Mouse (Mus musculus): ENCODE data around the gene Trir. TPM values are rescaled to one million over a fixed set of nuclear protein-coding genes. Genes with fewer than 3 reads are reported as not detected.

Gene Trir
- polyA plus RNA-seq, 1 experiment = 539 TPM

GRCm38 (mm10) chr8:84990836-84991235, 35.8 kb upstream of the Trir start:
- peaks cover 15% of the 10 kb centered on the region for H3K36me3 ChIP-seq (replicated peaks; ENCODE audit: low read length)
- H3K9me3 ChIP-seq = no peaks in the 10 kb centered on the region
- peak overlapping the region; percentile 97 for H3K4me3 ChIP-seq (replicated peaks)
- TF ChIP-seq FLI1 (IDR thresholded peaks at IDR 0.05; ENCODE audit: low read length) (no peak), GATA1 (IDR thresholded peaks at IDR 0.05; ENCODE audit: borderline replicate concordance, low read length) (no peak)
- no peaks in the 10 kb centered on the region for H3K27me3 ChIP-seq (replicated peaks)
- H3K4me1 ChIP-seq = peaks cover 55% of the 10 kb centered on the region

DNA sequence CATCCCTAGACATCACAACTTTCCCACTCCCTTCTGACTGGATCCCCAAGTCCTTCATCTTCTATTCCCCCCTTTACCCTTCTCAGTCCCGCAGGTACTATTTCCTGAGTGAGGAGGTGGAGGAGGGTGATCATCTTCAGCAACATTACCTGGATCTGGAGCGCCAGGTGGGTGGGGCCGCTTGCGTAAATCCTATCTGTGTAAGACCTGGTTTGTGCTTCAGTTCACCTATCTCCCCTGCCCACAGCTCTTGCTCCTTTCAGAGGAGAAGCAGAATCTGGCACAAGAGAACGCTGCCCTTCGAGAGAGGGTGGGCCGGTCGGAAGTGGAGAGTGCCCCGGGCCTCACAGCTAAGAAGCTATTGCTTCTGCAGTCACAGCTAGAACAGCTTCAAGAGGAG, 32.2 kb upstream of the Trir start:
- TF ChIP-seq FLI1 (IDR thresholded peaks at IDR 0.05; ENCODE audit: low read length) (no peak), GATA1 (IDR thresholded peaks at IDR 0.05; ENCODE audit: borderline replicate concordance, low read length) (no peak)
- Histone ChIP-seq H3K36me3 (replicated peaks; ENCODE audit: low read length) (peaks cover 31% of the 10 kb centered on the region), H3K4me3 (replicated peaks) (no peak overlapping the region), H3K27me3 (replicated peaks) (no peaks in the 10 kb centered on the region), H3K9me3 (no peaks in the 10 kb centered on the region), H3K4me1 (peaks cover 45% of the 10 kb centered on the region)

GRCm38 (mm10) chr8:84995680-84996079, 30.9 kb upstream of the Trir start:
- TF ChIP-seq FLI1 (IDR thresholded peaks at IDR 0.05; ENCODE audit: low read length) = no peak
- no peak for TF ChIP-seq GATA1 (IDR thresholded peaks at IDR 0.05; ENCODE audit: borderline replicate concordance, low read length)
- Histone ChIP-seq H3K27me3 (replicated peaks) (no peaks in the 10 kb centered on the region), H3K9me3 (no peaks in the 10 kb centered on the region), H3K4me1 (peaks cover 40% of the 10 kb centered on the region), H3K4me3 (replicated peaks) (no peak overlapping the region), H3K36me3 (replicated peaks; ENCODE audit: low read length) (peaks cover 31% of the 10 kb centered on the region)

DNA sequence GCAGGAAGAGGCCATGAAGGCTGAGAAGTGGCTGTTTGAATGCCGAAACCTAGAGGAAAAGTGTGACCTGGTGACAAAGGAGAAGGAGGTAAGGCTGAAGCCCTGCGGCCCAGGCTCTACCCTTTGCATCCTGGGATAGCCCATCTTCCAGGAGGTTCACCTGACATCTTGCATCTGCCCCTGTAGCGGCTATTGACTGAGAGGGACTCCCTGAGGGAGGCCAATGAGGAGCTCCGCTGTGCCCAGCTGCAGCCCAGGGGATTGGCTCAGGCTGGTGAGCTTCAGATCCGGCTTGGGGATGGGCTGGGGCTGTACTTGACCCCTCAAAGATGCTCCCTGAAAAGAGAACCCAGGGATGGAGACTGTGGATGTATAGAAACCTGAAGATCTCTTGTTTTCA, 29.6 kb upstream of the Trir start:
- Histone ChIP-seq H3K4me3 (replicated peaks) (no peak overlapping the region), H3K36me3 (replicated peaks; ENCODE audit: low read length) (peaks cover 36% of the 10 kb centered on the region)

DNA sequence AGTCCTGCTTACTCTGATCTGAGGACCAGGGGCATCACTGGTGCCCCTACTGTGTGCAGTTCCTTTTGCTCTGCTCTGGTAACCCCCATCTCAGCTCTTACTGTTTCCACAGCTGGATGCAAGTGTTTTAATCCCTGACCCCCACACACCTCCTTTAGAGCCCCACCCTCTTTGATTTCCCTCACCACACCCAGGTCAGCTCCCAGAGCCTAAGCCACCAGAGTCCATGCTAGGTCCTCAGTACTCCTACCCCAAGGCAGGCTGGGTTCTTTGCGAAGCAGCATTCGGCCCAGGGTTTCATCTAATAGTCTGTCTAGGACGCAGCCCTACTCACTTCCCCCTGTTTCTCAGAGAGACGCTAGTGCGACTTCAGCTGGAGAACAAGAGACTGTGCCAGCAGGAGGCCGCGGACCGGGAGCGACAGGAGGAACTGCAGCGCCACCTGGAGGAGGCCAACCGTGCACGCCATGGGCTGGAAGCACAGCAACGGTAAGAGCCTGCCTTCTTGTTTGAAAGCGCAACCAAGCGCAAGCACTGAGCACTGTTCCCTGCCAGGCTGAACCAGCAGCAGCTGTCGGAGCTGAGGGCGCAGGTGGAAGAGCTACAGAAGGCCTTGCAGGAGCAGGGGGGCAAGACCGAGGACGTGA, 28.9 kb upstream of the Trir start:
- peaks cover 37% of the 10 kb centered on the region for H3K4me1 ChIP-seq
- H3K36me3 ChIP-seq (replicated peaks; ENCODE audit: low read length) = peaks cover 40% of the 10 kb centered on the region
- H3K9me3 ChIP-seq = no peaks in the 10 kb centered on the region
- peak overlapping the region; percentile 87 for H3K4me3 ChIP-seq (replicated peaks)
- TF ChIP-seq GATA1 (IDR thresholded peaks at IDR 0.05; ENCODE audit: borderline replicate concordance, low read length) = no peak
- TF ChIP-seq FLI1 (IDR thresholded peaks at IDR 0.05; ENCODE audit: low read length) = no peak
- H3K27me3 ChIP-seq (replicated peaks) = no peaks in the 10 kb centered on the region

More for the DNA sequence above, 29.6 kb upstream of the Trir start:
- peaks cover 33% of the 10 kb centered on the region for H3K4me1 ChIP-seq
- no peak for TF ChIP-seq GATA1 (IDR thresholded peaks at IDR 0.05; ENCODE audit: borderline replicate concordance, low read length)
- no peak for TF ChIP-seq FLI1 (IDR thresholded peaks at IDR 0.05; ENCODE audit: low read length)
- no peaks in the 10 kb centered on the region for H3K27me3 ChIP-seq (replicated peaks)
- no peaks in the 10 kb centered on the region for H3K9me3 ChIP-seq

GRCm38 (mm10) chr8:85007686-85008085, 18.9 kb upstream of the Trir start:
- H3K36me3 ChIP-seq (replicated peaks; ENCODE audit: low read length) = peaks cover 3% of the 10 kb centered on the region
- peaks cover 22% of the 10 kb centered on the region for H3K4me1 ChIP-seq
- H3K27me3 ChIP-seq (replicated peaks) = peaks cover 47% of the 10 kb centered on the region
- H3K4me3 ChIP-seq (replicated peaks) = no peak overlapping the region
- peaks cover 6% of the 10 kb centered on the region; the same call in 1 of the 2 replicates for H3K9me3 ChIP-seq
- TF ChIP-seq GATA1 (IDR thresholded peaks at IDR 0.05; ENCODE audit: borderline replicate concordance, low read length) = no peak

DNA sequence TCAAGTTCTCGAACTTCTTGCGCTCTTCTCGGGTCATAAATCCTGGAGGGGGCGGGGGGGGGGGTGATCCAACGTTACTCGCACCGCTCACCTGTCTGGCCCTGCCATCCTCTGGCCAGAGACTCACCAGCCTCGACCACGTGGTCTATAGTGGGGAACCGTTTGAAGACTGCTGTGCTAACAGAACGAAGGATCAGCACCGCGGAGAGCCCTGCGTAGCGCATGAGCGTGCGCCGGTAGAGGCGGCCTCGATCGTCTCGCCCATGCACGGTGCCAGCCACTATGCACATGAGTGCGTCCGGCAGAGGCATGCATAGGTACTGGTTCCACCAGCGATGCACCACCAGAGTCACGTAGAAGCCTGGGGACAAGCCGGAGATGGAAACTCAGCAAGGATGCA, 15.4 kb upstream of the Trir start:
- Histone ChIP-seq H3K9me3 (peaks cover 6% of the 10 kb centered on the region; the same call in 1 of the 2 replicates), H3K36me3 (replicated peaks; ENCODE audit: low read length) (no peaks in the 10 kb centered on the region), H3K4me3 (replicated peaks) (peak overlapping the region; percentile 78), H3K4me1 (peaks cover 34% of the 10 kb centered on the region), H3K27me3 (replicated peaks) (peaks cover 72% of the 10 kb centered on the region)
- TF ChIP-seq GATA1 (IDR thresholded peaks at IDR 0.05; ENCODE audit: borderline replicate concordance, low read length) = no peak
- no peak for TF ChIP-seq FLI1 (IDR thresholded peaks at IDR 0.05; ENCODE audit: low read length)

DNA sequence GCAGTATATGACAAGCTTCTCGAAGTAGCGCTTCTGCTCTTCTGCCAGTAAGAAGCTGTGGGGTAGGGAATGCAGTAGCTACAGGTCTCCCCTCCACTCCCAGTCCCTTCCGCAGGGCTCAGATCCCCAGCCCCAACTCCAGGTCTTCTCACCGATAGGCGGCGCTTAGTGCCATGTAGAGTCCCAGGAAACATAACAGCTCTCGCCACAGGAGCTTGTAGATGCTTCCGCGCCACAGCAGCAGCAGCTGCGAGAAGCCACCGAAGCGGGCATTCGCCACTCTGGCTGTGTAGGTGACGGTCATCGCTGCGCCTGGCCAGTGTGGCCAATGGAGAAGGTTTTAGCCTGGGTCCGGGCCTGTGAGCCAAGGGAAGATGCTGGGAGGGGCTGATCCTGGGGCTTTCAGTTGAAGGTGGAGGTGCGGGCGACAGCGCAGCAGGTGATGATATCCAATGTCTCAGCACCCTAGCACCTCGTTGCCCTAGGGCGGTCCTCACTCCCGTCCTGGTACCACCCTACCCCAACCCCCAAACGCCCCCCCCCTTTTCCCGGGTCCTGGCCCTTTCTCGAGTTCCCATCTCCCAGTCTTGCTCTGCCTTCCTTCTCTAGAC, 13.3 kb upstream of the Trir start:
- H3K9me3 ChIP-seq = peaks cover 3% of the 10 kb centered on the region; the same call in 1 of the 2 replicates
- no peak for TF ChIP-seq GATA1 (IDR thresholded peaks at IDR 0.05; ENCODE audit: borderline replicate concordance, low read length)
- TF ChIP-seq FLI1 (IDR thresholded peaks at IDR 0.05; ENCODE audit: low read length) = no peak
- peak overlapping the region; percentile 90 for H3K4me3 ChIP-seq (replicated peaks)
- peaks cover 17% of the 10 kb centered on the region for H3K36me3 ChIP-seq (replicated peaks; ENCODE audit: low read length)
- H3K27me3 ChIP-seq (replicated peaks) = peaks cover 57% of the 10 kb centered on the region
- peaks cover 29% of the 10 kb centered on the region for H3K4me1 ChIP-seq

DNA sequence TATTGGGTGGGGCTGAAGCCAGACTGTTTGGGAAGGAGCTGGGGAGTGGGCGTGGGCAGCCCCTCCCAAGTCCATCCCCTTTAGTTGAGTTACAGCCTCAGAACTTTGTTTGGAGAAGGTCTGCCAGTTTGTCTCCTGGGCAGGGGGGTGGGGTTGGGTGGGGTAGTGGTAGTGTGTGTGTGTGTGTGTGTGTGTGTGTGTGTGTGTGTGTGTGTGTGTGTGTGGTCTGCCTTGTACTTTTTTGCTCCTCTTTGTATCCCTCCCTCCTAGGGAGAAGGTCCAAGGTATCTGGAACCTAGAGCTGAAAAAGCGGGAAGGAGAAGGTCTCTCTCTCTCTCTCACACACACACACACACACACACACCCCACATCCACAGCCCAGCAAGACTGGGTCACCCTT, 12.2 kb upstream of the Trir start, which contains the start of gene Best2:
TSS of gene Best2 (minus strand) at position 101 of the 400 bp plus-strand sequence.
- Histone ChIP-seq H3K9me3 (no peaks in the 10 kb centered on the region), H3K27me3 (replicated peaks) (peaks cover 47% of the 10 kb centered on the region), H3K4me1 (peaks cover 26% of the 10 kb centered on the region), H3K4me3 (replicated peaks) (peak within 1 kb of the TSS; percentile 90), H3K36me3 (replicated peaks; ENCODE audit: low read length) (peaks cover 28% of the 10 kb centered on the region)
- no peak for TF ChIP-seq FLI1 (IDR thresholded peaks at IDR 0.05; ENCODE audit: low read length)
- TF ChIP-seq GATA1 (IDR thresholded peaks at IDR 0.05; ENCODE audit: borderline replicate concordance, low read length) = no peak

DNA sequence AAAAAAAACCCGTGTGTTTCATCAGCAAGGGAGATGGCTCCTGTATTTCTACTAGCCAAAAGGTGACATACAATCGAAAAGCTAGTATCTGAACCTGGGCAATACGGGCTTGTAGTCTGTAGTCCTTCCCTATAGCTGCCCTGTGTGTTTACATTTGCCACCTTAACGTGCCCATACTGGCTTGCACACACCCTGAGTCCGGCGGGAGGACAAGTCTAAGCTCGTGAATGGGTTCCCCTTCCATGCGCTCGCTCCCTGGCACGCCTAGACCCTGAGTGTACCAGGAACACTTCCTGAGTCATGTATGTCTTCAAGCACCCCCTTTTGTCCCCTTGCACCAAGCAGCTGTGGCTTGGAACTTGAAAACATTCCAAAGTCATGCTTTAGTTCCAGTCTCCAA, 9.9 kb upstream of the Trir start:
- H3K27me3 ChIP-seq (replicated peaks) = peaks cover 31% of the 10 kb centered on the region
- TF ChIP-seq GATA1 (IDR thresholded peaks at IDR 0.05; ENCODE audit: borderline replicate concordance, low read length) = no peak
- TF ChIP-seq FLI1 (IDR thresholded peaks at IDR 0.05; ENCODE audit: low read length) = no peak
- peaks cover 51% of the 10 kb centered on the region for H3K36me3 ChIP-seq (replicated peaks; ENCODE audit: low read length)
- peaks cover 15% of the 10 kb centered on the region for H3K4me1 ChIP-seq
- H3K4me3 ChIP-seq (replicated peaks) = no peak overlapping the region
- H3K9me3 ChIP-seq = no peaks in the 10 kb centered on the region

Measured in megakaryocyte, embryonic 14.5 days (primary cell).